Mouse (Mus musculus) liver, postnatal 0 days (tissue): ENCODE results near the gene Gpd2. TPM values are rescaled to one million over a fixed set of nuclear protein-coding genes. Genes with fewer than 3 reads are reported as not detected.

ENCODE experiments used
- ATAC-seq: fragments of 200-750 bp; cut with Nextera tagmentation; 2 replicates; pipeline ENCODE4 v1.8.0; 2017; ENCODE audit warnings: mild to moderate bottlenecking, moderate library complexity
- DNase-seq: peaks from one replicate; pipeline ENCODE4 v3.0.0-alpha.2; 2016
- H3K27ac ChIP-seq: fragments of 300-500 bp; sonication (generic); 2 replicates; pipeline ENCODE4 v1.5.1; 2014; ENCODE audit warnings: antibody characterized with exemption, moderate library complexity, mild to moderate bottlenecking, low read depth
- H3K27me3 ChIP-seq: fragments of 300-500 bp; sonication (generic); 2 replicates; pipeline ENCODE4 v1.6.1; 2014; ENCODE audit warnings: low read length, control low read depth, mixed read lengths; ENCODE audit not compliant: insufficient read depth
- H3K36me3 ChIP-seq: fragments of 300-500 bp; sonication (generic); replicated peaks from 2 replicates; pipeline ENCODE4 v1.6.1; 2014; ENCODE audit warnings: mild to moderate bottlenecking, control low read depth, low read length, moderate library complexity, mixed read lengths; ENCODE audit not compliant: insufficient read depth
- H3K4me1 ChIP-seq: fragments of 300-500 bp; sonication (generic); 2 replicates; pipeline ENCODE4 v1.6.1; 2014; ENCODE audit warnings: antibody characterized with exemption, mild to moderate bottlenecking, control low read depth; ENCODE audit not compliant: insufficient read depth
- H3K4me2 ChIP-seq: fragments of 300-500 bp; sonication (generic); 2 replicates; pipeline ENCODE4 v1.6.1; 2014; ENCODE audit warnings: low read depth, mild to moderate bottlenecking, low read length, moderate library complexity, mixed read lengths
- H3K4me3 ChIP-seq: fragments of 300-500 bp; sonication (generic); 2 replicates; pipeline ENCODE4 v1.5.1; 2014; ENCODE audit warnings: low read depth, low read length
- H3K9ac ChIP-seq: fragments of 300-500 bp; sonication (generic); replicated peaks from 2 replicates; pipeline ENCODE4 v1.6.1; 2014; ENCODE audit warnings: mild to moderate bottlenecking, moderate library complexity
- H3K9me3 ChIP-seq: fragments of 300-500 bp; sonication (generic); 2 replicates; pipeline ENCODE4 v1.6.1; 2016; ENCODE audit warnings: mild to moderate bottlenecking, control low read depth, low read length, mixed read lengths
- CTCF ChIP-seq: sonication (generic); IDR thresholded peaks from 2 replicates; pipeline ENCODE4 v1.5.1; 2016; ENCODE audit warnings: antibody characterized with exemption, low read depth
- EP300 ChIP-seq: IDR thresholded peaks from 2 replicates; pipeline ENCODE4 v1.6.1; 2016; ENCODE audit warnings: antibody characterized with exemption, low read depth, mild to moderate bottlenecking
- WGBS: fragments of 180-500 bp; shearing (Covaris S2); extraction: QIAGEN DNeasy Blood & Tissue Kit; methylation state at CpG from one replicate; pipeline ENCODE4 v1.1.7; 2014; ENCODE audit not compliant: insufficient replicate concordance; 5-methylcytosine and 5-hydroxymethylcytosine counted together
- polyA plus RNA-seq: library from polyadenylated mRNA; unstranded; fragments of >200 nt; fragmentation: Nextera tagmentation; extraction: Ambion mirVana; gene quantifications from 2 replicates; pipeline ENCODE4 v1.2.1, GENCODE M21; 2015

The Gpd2 gene
- polyA plus RNA-seq, 1 experiment from 2014 or later: 29.7 TPM

GRCm38 (mm10) chr2:57232328-57232727 lies 5.1 kb upstream of the Gpd2 start:
- ATAC-seq: no peak
- 69% methylated on average over 8 of the region's 8 CpGs for WGBS

DNA sequence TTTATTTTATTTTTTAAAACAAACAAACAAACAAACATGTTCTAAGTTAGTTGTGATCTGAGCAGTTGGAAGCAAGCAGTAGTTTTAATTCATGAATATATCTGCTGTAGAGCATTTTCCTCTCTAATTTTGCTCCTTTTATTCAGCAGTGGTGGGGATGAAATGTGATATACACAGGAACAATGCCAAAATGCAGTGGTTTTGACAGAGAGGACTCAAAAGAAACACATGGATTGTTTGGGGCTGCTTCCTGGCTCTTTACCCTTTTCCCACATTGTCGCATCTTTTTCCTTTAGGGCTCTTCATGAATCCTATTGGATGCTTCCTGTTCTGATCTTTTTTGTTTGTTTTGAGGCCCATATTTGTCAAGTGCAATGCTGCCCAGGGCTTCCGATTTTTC lies 1.2 kb upstream of the Gpd2 start:
- Histone ChIP-seq H3K27ac (no peak overlapping the region), H3K36me3 (no peaks in the 10 kb centered on the region), H3K9me3 (no peaks in the 10 kb centered on the region), H3K4me1 (peaks cover 11% of the 10 kb centered on the region), H3K4me2 (no peak overlapping the region), H3K27me3 (no peaks in the 10 kb centered on the region), H3K9ac (no peak overlapping the region), H3K4me3 (no peak overlapping the region)
- 72% methylated on average over 2 of the region's 2 CpGs for WGBS
- TF ChIP-seq EP300: no peak
- no peak for TF ChIP-seq CTCF
- no peak for ATAC-seq
- no peak for DNase-seq

More at GRCm38 (mm10) chr2:57232328-57232727, 5.1 kb upstream of the Gpd2 start:
- Histone ChIP-seq H3K27ac (no peak overlapping the region), H3K4me2 (no peak overlapping the region), H3K9me3 (no peaks in the 10 kb centered on the region), H3K4me3 (no peak overlapping the region), H3K36me3 (no peaks in the 10 kb centered on the region), H3K9ac (no peak overlapping the region), H3K27me3 (no peaks in the 10 kb centered on the region), H3K4me1 (peaks cover under 1% of the 10 kb centered on the region; the same call in 1 of the 2 replicates)
- no peak for TF ChIP-seq CTCF
- no peak for DNase-seq

GRCm38 (mm10) chr2:57237026-57237425 lies 409 bp upstream of the Gpd2 start:
- Histone ChIP-seq H3K4me2 (0 out of 2 replicates have a peak overlapping the region, but pooled peaks have one; percentile 92), H3K36me3 (no peaks in the 10 kb centered on the region), H3K4me1 (peaks cover 11% of the 10 kb centered on the region), H3K4me3 (no peak overlapping the region), H3K27me3 (no peaks in the 10 kb centered on the region), H3K9ac (no peak overlapping the region), H3K9me3 (no peaks in the 10 kb centered on the region), H3K27ac (no peak overlapping the region)
- DNase-seq (no peak), ATAC-seq (no peak)
- TF ChIP-seq CTCF (no peak), EP300 (no peak)
- 44% methylated on average over 6 of the region's 6 CpGs for WGBS

- no peaks in the 10 kb centered on the region for H3K27me3 ChIP-seq
- no peaks in the 10 kb centered on the region for H3K36me3 ChIP-seq
- H3K4me2 ChIP-seq: peak overlapping the region; percentile 92
- H3K9me3 ChIP-seq: no peaks in the 10 kb centered on the region
- DNase-seq: peak; percentile 93
- WGBS: 0% methylated on average over 60 of the region's 69 CpGs
- TF ChIP-seq EP300 (no peak), CTCF (no peak)
- peak overlapping the region; percentile 94 for H3K27ac ChIP-seq
- H3K4me3 ChIP-seq: peak overlapping the region; percentile 76
- peak overlapping the region; percentile 91 for H3K9ac ChIP-seq
- peaks cover 11% of the 10 kb centered on the region for H3K4me1 ChIP-seq
- peak; percentile 95 for ATAC-seq
These were observed 632 bp downstream of the Gpd2 start for GRCm38 (mm10) chr2:57237920-57238613.

DNA sequence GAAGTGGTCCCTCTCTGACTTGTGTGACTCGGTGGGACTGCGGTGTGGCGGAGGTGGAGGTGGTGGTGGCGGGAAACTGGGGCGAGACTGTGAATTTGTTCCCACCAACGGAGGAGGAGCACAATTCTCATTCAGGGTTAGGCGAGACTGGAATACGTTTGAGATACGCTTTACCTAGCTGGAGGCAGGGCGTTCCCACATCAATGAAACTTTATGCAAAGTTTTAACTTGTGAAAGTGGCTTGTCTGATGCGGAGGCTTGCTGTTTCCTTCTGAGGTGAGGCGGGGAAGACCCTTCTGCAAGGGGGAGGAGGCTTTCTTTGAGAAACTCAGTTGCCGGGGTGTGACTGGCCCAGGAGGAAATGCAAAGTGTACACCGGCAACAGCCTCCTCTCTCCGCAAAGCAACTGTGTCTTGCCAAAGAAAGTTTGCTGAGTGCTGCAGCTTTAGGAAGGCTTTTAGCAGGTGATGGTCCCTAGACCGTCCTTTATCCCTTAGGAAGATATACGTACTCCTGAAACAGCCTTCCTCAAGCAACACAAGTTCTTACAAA lies 1.3 kb downstream of the Gpd2 start:
- no peak for DNase-seq
- TF ChIP-seq EP300 (no peak), CTCF (no peak)
- peak; percentile 36; the same call in 1 of the 2 replicates for ATAC-seq
- Histone ChIP-seq H3K9ac (peak overlapping the region; percentile 91), H3K4me2 (peak overlapping the region; percentile 92), H3K4me3 (peak overlapping the region; percentile 76), H3K27me3 (no peaks in the 10 kb centered on the region), H3K4me1 (peaks cover 11% of the 10 kb centered on the region), H3K9me3 (no peaks in the 10 kb centered on the region), H3K27ac (peak overlapping the region; percentile 94), H3K36me3 (no peaks in the 10 kb centered on the region)
- WGBS: 3% methylated on average over 17 of the region's 17 CpGs

- no peak for DNase-seq
- no peak for ATAC-seq
- peak overlapping the region; percentile 76 for H3K4me3 ChIP-seq
- WGBS: 30% methylated on average over 2 of the region's 2 CpGs
- TF ChIP-seq EP300 (no peak), CTCF (no peak)
- H3K4me2 ChIP-seq: peak overlapping the region; percentile 92
- H3K4me1 ChIP-seq: peaks cover 11% of the 10 kb centered on the region
- H3K9me3 ChIP-seq: no peaks in the 10 kb centered on the region
- no peaks in the 10 kb centered on the region for H3K27me3 ChIP-seq
- H3K9ac ChIP-seq: no peak overlapping the region
- H3K27ac ChIP-seq: no peak overlapping the region
- no peaks in the 10 kb centered on the region for H3K36me3 ChIP-seq
These were observed 1.9 kb downstream of the Gpd2 start for GRCm38 (mm10) chr2:57239356-57239755.
